Mouse (Mus musculus) ZHBTc4 (cell line): Measurements from ENCODE around the gene Nccrp1.
"Not testable (repeated sequence)": the region's sequence is repeated elsewhere in the genome, so short reads cannot be mapped to it uniquely, and the experiment has no call there.

Experiments used
- DNase-seq: peaks from one replicate; pipeline ENCODE4 v3.0.0-alpha.2; 2011; ENCODE audit warnings: low read depth, low spot score

The Nccrp1 gene

DNA sequence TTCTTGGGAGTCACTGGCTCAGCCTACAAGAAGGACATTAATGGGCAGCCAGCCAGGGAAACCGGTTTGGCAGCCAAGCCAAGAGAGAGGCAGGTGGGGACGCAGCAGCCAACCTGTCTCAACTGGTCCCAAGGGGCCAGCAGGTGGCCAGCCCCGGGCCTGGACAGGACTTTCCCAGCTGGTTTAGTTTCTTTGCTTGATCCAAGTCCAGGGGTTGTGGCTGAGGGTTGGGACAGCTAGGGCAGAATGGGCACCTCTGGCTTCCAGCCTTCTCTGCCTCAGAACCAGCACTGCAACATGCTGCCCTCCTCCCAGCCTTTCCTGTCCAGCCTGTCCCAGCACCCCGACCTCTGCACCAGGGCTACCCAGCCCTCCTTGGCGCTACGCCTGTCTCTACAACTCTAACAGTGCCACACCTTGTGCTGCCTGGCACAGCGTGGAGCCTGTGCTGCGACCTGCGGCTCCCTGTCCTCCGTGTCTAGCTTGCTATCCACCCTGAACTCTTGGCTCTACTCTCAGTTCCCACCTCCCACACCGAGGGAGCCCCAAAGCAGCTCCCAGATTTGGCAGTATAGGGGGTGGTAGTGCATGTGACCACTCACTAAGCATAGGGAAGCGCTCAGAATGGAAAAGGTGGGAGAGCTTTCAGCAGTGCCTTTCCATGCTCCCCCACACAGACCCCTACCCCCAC lies 23.4 kb upstream of the Nccrp1 start:
- DNase-seq: no peak

DNA sequence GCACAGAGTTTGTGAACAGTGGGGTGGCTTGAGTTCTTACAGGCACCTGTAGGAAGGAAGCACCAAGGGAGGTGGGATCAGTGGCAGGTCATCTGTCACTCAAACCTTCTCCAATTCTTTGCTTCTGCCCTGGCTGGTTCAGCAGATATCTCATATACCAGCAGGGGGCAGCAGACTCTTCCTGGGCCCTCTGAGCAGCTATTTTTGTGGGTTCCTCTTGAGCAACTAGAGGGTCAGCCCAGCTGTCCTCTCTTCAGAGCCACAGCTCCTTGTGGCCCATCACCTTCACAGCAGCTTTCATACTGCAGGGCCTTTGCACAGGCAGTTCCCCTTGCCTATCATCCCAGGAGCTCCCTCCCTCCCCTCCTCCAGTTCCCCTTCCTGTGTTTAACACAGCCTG lies 21.2 kb upstream of the Nccrp1 start:
- DNase-seq: peak; percentile 79

DNA sequence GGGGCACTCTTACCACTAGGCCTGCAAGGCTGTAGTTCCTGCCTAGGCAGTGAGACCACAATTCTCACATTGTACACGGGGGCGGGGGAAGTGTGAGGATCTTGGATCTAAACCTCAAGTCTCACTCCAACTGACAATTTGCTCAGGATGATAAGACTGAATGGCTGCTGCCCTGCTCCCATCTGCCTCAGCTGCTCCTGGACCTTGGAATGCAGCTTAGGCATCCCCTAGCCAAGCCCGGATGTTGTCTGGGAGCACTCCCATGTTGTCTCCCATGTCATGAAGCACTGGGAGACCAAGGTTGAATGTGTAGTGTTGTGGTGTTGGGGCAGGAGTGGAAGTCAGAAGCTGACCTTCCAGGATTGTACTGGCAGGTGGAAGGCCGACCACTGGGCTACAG lies 20.5 kb upstream of the Nccrp1 start:
- DNase-seq: no peak

DNA sequence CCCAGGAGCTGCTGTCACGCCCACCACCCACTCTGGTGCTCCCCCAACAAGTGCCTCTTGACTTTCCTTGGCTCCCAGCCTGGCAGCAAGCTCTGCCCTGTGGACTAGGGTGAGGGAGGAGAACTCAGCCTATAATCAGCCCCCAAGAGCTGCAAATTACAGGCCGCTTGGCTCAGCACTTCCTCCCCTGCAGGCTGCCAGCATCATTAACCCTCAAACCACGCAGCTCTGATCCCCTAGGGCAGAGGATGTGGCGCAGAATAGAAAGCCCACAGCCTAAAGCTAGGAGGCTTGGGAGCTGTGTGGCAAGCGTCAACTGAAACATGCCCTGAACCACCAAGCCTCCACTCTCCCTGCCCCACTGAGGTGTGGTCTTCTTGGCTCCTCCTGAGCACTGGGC lies 18.4 kb upstream of the Nccrp1 start:
- no peak for DNase-seq

DNA sequence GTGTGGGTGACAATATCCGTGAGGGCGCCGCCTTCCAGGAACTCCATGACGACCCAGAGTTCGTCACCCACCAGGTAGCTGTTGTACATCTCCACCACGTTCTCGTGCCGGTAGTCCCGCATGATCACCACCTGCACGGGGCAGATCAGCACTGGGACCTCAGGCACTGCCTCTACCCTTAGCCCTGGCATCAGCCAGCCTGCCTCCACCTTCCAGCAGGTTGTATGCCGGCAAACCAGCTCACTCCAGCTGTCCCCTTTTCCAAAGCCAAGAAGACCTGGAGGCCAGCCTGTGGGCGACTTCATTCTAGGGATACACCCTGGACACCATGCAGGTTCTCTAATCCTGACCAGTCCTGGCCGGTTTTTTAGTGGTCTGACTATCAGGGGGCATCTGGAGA lies 15.9 kb upstream of the Nccrp1 start:
- no peak for DNase-seq

DNA sequence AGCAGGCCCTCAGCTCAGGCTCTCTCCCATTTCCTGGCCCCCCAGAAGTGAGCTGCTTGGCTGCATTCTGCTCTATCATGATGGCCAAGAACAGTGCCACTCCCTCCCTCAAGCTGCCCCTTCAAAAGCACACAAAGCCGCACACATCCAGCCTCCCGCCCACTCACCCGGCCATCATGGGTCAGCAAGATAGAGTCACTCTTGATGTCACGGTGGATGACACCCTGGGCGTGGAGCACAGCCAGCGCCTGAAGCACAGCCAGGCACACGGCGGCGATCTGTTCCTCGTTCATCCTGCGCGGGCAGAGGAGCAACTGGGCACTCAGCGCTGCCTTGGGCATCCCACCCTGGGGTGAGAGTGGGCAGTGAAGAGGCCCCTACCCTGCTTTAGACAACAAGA lies 15.3 kb upstream of the Nccrp1 start:
- DNase-seq: no peak

DNA sequence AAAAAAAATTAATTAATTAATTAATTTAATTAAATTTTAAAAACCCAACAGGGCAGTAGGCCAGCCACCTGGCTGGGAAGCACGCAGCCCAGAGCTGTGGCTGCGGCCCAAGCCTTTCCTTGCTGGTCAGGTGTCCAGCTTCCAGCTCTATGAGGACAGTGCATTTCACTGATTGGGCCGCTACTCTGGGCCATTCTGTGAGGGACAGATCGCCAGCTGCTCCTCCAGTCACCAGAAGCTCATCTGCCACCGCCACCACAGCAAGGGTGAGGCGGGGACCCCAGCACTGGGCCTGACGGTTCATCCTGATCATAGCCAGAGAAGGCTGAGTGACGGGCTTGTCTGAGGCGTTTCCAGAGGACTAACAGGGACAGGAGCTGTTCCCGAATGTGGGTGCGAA lies 14.9 kb upstream of the Nccrp1 start:
- DNase-seq: no peak

DNA sequence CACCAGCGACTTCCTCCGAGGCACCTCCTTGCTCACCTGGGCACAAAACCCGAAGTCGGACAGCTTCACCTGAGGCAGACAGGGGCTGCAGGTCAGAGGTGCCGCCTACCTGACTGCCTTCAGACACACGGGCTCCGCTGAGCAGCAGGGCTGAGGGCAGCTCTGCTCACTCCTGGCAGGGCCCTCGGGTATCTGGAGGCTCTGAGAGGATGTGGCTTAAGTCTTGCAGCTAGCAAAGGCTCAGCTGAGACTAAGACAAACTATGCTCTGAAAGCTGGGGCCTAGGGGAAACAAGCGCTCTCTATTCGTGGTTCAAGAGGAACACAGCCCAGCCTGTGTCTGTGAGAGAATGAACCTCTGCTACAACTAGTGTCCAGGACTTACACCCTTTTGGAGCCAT lies 13.8 kb upstream of the Nccrp1 start:
- DNase-seq: no peak

DNA sequence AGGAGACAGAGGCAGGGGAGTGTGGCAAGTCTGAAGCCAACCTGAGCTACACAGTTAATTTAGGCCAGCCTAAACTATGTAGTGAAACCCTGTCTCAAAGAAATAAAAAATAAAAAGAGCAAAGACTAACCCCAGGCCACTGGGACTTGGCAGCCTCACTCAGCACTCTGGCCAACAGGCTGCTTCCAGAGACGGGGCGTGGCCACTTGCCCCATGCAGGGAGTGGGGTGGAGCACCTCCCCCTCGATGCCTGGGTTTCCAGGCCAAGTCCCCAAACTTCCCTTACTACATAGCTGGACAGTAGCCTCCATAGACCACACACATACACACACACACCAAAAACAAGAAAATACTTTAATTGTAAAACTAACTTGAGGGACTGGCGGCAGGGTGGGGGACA lies 11.4 kb upstream of the Nccrp1 start:
- DNase-seq: peak; percentile 60

DNA sequence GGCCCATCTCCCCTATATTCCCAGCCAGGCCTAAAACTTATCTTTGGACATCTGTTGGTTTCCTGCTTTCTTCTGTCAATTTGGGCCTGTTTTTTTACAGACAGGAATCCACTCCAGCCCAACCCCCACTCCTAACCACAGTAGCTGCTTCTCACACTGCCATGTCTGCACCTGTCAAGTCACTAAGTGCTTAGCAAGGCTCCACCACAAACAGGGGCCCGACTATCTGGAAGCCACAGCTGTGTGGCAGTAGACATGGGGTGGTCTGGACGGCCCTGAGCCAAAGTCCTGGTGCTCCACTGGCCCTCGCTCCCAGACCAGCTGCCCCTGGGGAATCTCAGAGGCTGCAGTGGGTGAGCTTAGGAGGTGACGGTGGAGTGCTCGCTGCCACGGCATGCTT lies 10.7 kb upstream of the Nccrp1 start:
- no peak for DNase-seq

DNA sequence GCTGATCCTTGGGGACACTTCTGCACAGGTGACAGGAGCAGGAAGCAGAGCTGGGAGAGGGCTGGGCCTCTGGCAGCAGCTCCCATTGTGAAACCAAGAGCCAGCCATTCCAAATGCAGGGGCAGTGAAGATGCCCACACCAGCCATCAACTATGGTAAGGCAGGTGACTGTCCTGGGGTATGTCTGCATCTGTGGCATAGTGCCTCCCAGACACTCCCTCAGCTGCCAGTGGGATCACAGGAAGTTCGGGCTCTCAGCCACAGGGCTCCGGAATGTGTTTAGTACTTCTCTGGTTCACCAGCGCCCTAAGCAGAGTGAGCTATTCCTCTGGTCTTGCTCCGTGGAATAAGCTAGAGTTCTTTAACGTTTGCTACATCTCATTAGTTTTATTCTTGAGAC lies 10.0 kb upstream of the Nccrp1 start:
- DNase-seq: no peak

DNA sequence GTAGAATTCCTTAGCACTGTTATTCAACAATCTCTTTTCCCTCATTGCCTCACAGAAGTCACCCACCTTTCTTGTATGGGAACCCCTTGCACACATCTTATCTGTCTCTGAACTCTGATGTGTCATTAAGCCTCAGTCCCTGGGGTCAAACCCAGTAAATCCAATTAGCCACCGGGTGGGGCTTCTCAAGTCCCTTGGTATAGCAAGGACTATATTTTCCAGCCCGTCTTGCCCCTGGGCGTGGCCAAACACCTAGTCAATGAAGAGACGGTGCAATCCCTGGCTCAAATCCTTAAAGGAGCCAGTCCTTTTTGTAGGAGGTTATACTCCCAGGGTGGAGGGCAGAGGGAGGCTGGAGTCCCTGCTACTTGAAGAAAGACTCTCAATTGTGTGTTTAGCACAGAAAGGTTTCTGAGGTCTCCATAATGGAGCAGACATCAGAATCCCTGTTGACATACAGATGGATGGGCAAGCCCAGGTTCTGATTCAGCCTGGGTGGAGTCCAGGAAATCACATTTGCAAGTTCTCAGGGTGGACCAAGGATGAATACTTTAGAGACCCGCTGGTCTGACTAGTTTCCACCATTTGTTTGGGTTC lies 9.0 kb upstream of the Nccrp1 start:
- DNase-seq: peak; percentile 63

DNA sequence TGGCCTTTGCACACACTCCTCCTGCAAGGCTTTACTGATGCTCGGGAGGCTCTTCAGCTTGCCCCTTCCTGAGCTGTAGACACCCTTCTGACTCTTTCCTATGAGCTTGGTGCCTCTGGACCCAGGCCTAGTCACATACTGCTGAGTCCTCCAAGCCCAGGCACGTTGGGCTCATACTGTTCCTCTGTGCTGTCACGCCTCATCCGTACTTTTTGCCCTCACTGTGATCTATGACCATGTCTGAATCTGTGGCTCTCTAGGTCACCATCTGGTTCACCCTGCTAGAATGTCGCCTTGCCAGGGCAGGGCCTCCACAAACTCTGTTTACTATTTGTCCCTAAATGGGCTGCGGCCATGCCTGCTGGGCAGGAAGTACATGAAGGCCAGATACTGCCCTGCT lies 6.0 kb upstream of the Nccrp1 start:
- DNase-seq: no peak

DNA sequence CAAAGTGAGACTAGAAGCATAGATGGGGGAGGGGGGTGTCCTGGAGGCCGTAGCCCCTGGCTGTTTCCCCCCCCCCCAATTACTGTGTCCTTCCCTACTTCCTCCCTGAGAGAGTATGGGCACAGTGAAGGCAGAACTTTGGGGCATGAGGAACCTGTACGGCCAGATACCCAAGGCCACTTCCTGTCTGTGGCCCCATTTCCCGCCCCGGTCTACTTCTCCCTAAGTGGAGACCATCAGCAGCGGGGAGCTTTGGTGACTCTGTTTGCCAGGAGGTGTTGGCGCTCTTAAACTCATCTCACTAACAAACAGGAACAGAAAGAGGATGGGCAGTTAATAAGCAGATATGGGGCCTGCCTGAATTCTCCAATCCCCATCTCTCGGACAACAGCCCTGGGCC lies 574 bp upstream of the Nccrp1 start:
- no peak for DNase-seq

DNA sequence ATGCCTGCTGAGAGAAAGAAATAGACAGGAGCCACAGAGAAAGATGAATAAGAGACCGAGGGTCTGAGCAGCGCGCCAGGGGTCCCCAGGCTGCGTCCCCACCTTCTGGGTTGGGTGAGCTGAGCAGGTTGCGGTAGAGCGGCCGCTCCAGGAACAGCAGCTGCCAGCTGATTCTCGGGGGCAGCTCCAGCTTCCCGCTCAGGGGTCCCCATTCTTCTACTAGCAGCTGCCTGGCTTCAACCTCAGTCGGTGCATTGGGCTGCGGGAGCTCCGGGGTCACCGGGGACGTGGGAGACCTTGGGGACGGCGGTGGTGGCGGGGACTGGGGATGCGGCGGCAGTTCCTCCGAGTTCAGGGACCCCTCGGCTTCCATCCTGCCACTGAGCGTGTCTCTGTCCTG lies 405 bp downstream of the Nccrp1 start:
- no peak for DNase-seq

DNA sequence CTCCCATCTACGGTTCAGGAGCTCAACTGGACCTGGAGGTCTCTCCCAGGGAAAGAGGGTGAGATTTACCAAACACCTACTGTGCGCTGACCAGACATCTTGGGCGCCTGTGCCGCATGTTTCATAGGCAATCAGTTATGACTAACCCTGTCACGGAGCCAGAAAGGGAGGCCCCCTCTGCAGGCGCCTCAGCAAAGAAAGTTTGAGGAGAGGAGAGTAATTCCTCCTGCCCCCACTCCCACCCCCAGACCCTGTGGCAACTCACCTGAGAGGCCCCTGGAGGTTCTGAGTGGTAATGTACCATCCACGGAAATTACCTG lies 1.2 kb downstream of the Nccrp1 start:
- DNase-seq: no peak

DNA sequence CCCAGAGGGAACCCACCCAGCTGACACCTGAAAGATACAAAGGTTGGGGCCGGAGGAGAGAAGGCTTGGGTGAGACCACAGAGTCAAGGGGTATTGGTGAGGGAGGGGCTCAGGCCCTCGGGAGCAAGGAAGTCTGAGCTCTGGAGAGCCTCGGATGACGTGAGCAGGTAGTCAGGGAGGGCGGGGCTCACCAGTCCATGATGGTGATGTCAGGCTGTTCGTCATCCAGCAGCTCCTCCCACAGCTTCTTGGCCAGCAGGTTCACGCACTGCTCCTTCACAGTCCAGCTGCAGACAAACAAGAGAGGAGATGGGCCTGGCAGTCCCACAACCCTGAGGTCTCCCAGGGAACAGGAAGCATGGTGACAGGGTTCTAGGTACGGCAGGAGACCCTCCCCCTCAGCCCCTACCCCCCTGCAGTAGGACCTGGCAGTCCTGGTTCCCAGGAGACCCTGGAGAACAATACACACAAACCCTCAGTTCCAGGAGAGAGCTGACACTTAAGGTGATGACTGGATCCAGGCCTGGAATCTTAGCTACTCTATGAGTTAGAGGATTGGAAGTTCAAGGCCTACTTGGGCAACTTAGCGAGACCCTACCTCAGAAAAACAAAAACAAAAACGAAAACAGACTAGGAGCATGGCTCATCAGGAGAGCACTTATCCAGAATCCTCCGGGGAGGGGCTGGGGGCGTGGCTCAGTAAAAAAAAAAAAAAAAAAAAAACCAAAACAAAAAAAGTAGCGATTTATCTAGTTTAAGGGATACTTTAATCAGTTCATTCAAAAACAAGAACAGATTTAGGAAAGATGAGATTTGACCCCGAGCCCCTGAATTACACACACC lies 1.8 kb downstream of the Nccrp1 start:
- peak; percentile 69 for DNase-seq

DNA sequence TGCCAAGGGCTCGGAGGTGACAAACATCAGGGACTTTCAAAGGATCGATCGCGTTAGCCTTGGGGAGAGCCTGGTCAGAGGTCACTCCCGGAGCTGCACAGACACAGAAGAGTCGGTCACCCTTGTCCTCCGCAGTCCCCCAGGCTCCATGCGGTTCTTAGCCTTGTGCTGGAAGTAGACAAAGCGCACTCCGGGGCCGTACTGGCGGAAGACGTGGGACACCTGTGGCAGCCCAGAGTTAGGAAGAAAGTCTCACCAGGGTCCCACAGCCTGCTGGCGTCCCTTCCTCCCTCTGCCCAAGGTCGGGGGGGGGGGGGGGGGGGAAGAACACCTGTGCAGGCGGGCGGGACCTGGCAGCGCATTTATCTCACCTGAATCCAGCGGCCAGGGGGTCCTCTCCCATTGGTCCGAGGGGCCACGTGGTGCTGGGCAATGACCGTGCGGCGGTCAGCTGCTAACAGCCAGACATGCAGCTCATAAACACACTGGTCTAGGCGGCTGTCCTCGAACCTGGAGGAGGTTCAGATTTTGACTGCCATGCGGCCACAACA lies 2.9 kb downstream of the Nccrp1 start:
- no peak for DNase-seq

DNA sequence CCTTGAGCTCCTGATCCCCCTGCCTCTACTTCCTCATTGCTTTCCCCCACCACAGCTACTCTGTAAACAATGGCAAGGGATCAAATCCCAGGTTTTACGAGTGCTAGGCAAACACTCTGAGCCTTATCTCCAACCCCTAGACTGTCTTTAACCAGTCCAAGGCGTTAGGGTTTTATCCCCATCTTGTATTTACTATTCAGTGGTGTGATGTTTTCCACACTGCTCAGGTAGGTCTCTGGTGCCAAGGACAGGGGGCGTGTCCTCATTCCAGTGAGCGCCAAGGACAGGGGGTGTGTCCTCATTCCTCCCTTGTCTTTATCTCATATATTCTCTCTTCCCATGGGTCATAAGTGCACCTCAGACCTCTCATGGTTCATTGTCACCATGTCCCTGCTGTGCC lies 6.5 kb downstream of the Nccrp1 start, which contains the start of gene Sycn:
Sycn (plus strand) TSS at position 360 of the 400 bp plus-strand sequence.
- no peak for DNase-seq

DNA sequence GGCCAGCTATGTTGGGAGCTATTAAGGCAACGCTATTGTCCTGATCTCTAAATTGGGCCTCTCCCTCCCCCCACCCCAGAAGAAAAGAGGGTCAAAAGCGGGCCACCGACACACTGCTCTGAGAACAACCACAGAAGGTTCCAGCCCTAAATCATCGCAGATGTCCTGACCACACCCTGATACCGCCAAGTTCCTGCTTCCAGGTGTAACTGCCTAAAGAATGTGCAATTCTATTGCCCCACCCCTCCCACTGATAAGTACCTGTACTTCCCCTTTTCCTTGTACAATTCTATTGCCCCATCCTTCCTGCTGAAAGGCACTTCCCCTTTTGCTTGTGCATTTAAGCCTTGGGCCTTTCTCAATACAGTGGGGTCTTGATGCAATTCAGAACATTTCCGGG lies 8.2 kb downstream of the Nccrp1 start:
- not testable (repeated sequence) for DNase-seq

DNA sequence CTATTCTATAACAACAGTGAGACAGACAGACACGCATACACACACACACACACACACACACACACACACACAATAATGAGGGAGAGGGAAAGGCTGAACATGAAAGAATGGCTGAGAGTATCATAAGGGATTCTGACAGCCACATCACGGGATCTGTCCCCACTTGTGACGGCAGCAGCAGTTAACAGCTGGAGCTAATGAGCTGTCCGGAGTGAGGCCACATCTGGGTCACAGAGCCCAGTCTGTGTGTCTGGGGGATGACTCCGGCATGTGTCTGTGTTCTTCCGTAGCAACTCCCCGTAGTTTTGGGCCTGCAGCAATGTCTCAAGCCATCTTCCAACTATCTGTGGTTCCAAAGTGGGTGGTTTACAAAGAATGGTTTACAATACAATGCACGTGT lies 15.0 kb downstream of the Nccrp1 start:
- no peak for DNase-seq

DNA sequence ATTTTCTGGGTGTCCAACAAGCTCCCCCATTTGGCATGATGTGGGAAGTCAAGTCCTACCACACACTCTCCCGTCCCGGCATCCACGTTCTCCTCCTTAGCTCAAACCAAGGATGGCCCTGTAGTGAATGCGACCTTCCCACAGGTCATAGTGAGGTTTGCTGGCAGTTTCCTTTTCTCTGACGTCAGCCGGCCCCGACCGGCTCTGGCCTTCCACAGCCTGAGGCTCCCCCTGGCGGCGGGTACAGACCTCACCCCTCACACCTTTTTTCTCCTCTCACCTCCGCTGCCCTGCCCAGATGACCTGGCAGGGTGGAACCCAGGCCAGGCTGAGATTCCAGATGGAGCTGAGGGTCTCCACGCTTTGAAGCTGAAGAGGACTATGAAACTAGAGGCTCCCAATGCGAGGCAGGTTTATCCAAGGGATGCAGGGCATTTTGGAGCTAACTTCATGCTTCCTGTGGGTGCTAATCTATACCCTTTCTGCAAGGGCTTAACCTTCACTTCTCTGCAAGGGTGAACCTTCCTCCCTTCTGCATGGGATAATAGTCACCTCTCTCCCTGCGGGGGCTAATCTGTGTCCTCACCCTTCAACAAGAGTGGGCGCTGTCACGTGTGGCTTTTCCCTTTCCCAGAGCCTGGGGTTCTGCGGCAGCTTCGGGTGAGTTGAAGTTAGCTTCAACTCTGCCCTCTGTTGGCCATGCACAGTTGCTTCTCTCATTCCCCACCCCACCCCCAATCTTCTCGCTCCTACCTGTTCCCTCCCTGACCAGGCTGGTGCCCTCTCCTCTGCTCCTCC lies 18.9 kb downstream of the Nccrp1 start:
- peak; percentile 95 for DNase-seq
